Mouse (Mus musculus) liver, embryonic 15.5 days (tissue): Measurements from ENCODE around the gene Tpm4. TPM values are rescaled to one million over a fixed set of nuclear protein-coding genes. Genes with fewer than 3 reads are reported as not detected.
A peak's percentile ranks its signal among the peaks of the same experiment; 100 is the strongest.

Source experiments
- ATAC-seq: fragments of 200-750 bp; cut with Nextera tagmentation; 2 replicates; pipeline ENCODE4 v1.8.0; 2017; ENCODE audit warnings: moderate number of reproducible peaks, mild to moderate bottlenecking, moderate library complexity; ENCODE audit not compliant: insufficient read depth
- H3K27ac ChIP-seq: fragments of 300-500 bp; sonication (generic); replicated peaks from 2 replicates; pipeline ENCODE4 v1.5.1; 2015; ENCODE audit warnings: mild to moderate bottlenecking, inconsistent platforms
- H3K27me3 ChIP-seq: fragments of 300-500 bp; sonication (generic); 2 replicates; pipeline ENCODE4 v1.6.1; 2015; ENCODE audit warnings: mild to moderate bottlenecking, inconsistent platforms
- H3K36me3 ChIP-seq: fragments of 300-500 bp; sonication (generic); replicated peaks from 2 replicates; pipeline ENCODE4 v1.6.1; 2015; ENCODE audit warnings: moderate library complexity, mild to moderate bottlenecking, inconsistent platforms
- H3K4me1 ChIP-seq: fragments of 300-500 bp; sonication (generic); replicated peaks from 2 replicates; pipeline ENCODE4 v1.6.1; 2015; ENCODE audit warnings: inconsistent platforms
- H3K4me2 ChIP-seq: fragments of 300-500 bp; sonication (generic); 2 replicates; pipeline ENCODE4 v1.6.1; 2015; ENCODE audit warnings: moderate library complexity, mild to moderate bottlenecking, inconsistent platforms
- H3K4me3 ChIP-seq: fragments of 300-500 bp; sonication (generic); replicated peaks from 2 replicates; pipeline ENCODE4 v1.5.1; 2015; ENCODE audit warnings: mild to moderate bottlenecking, inconsistent platforms
- H3K9ac ChIP-seq: fragments of 300-500 bp; sonication (generic); 2 replicates; pipeline ENCODE4 v1.6.1; 2015; ENCODE audit warnings: moderate library complexity, mild to moderate bottlenecking, inconsistent platforms
- H3K9me3 ChIP-seq: fragments of 300-500 bp; sonication (generic); replicated peaks from 2 replicates; pipeline ENCODE4 v1.6.1; 2016; ENCODE audit warnings: inconsistent platforms
- WGBS: fragments of 180-500 bp; shearing (Covaris S2); methylation state at CpG from one replicate; pipeline ENCODE4 v1.1.7; 2015; ENCODE audit warnings: mixed read lengths; ENCODE audit not compliant: insufficient replicate concordance; 5-methylcytosine and 5-hydroxymethylcytosine counted together
- polyA plus RNA-seq: library from polyadenylated mRNA; unstranded; fragments of >200 nt; fragmentation: Nextera tagmentation; extraction: Ambion mirVana; gene quantifications from 2 replicates; pipeline ENCODE4 v1.2.1, GENCODE M21; 2015

Tpm4 gene
- polyA plus RNA-seq, 1 experiment from 2014 or later: 80.7 TPM

GRCm38 (mm10) chr8:72143256-72143824 lies 8.6 kb downstream of the Tpm4 start:
- Histone ChIP-seq H3K4me2 (no peak overlapping the region), H3K36me3 (peaks cover 58% of the 10 kb centered on the region), H3K27ac (no peak overlapping the region), H3K4me1 (peaks cover 26% of the 10 kb centered on the region), H3K9ac (no peak overlapping the region), H3K9me3 (no peaks in the 10 kb centered on the region), H3K4me3 (no peak overlapping the region), H3K27me3 (peaks cover 1% of the 10 kb centered on the region; the same call in 1 of the 2 replicates)
- WGBS: 58% methylated on average over 13 of the region's 13 CpGs
- no peak for ATAC-seq

GRCm38 (mm10) chr8:72144345-72144975 lies 9.7 kb downstream of the Tpm4 start:
- Histone ChIP-seq H3K4me1 (peaks cover 26% of the 10 kb centered on the region), H3K9ac (no peak overlapping the region), H3K27ac (no peak overlapping the region), H3K9me3 (no peaks in the 10 kb centered on the region), H3K4me3 (no peak overlapping the region), H3K27me3 (no peaks in the 10 kb centered on the region), H3K36me3 (peaks cover 55% of the 10 kb centered on the region), H3K4me2 (no peak overlapping the region)
- ATAC-seq: no peak
- WGBS: 48% methylated on average over 5 of the region's 5 CpGs

GRCm38 (mm10) chr8:72145511-72145910 lies 10.7 kb downstream of the Tpm4 start:
- Histone ChIP-seq H3K36me3 (peaks cover 55% of the 10 kb centered on the region), H3K4me1 (peaks cover 26% of the 10 kb centered on the region), H3K9ac (no peak overlapping the region), H3K4me2 (no peak overlapping the region), H3K9me3 (no peaks in the 10 kb centered on the region), H3K27me3 (no peaks in the 10 kb centered on the region), H3K4me3 (no peak overlapping the region), H3K27ac (peak overlapping the region; percentile 38; the same call in 1 of the 2 replicates)
- no peak for ATAC-seq
- 69% methylated on average over 3 of the region's 3 CpGs for WGBS

- peaks cover 59% of the 10 kb centered on the region for H3K36me3 ChIP-seq
- ATAC-seq: peak; percentile 65
- peaks cover 26% of the 10 kb centered on the region for H3K4me1 ChIP-seq
- H3K9me3 ChIP-seq: no peaks in the 10 kb centered on the region
- no peaks in the 10 kb centered on the region for H3K27me3 ChIP-seq
- peak overlapping the region; percentile 38; the same call in 1 of the 2 replicates for H3K27ac ChIP-seq
- H3K4me3 ChIP-seq: no peak overlapping the region
- no peak overlapping the region for H3K4me2 ChIP-seq
- H3K9ac ChIP-seq: no peak overlapping the region
- WGBS: 55% methylated on average over 1 of the region's 1 CpGs
Measured at GRCm38 (mm10) chr8:72146056-72146455, 11.3 kb downstream of the Tpm4 start.

- no peaks in the 10 kb centered on the region for H3K27me3 ChIP-seq
- H3K9me3 ChIP-seq: no peaks in the 10 kb centered on the region
- 69% methylated on average over 3 of the region's 3 CpGs for WGBS
- ATAC-seq: no peak
- no peak overlapping the region for H3K9ac ChIP-seq
- no peak overlapping the region; the same call in 1 of the 2 replicates for H3K27ac ChIP-seq
- peaks cover 60% of the 10 kb centered on the region for H3K36me3 ChIP-seq
- no peak overlapping the region for H3K4me3 ChIP-seq
- H3K4me2 ChIP-seq: no peak overlapping the region
- peaks cover 29% of the 10 kb centered on the region for H3K4me1 ChIP-seq
Measured at GRCm38 (mm10) chr8:72146556-72146955, 11.8 kb downstream of the Tpm4 start.

- Histone ChIP-seq H3K9me3 (no peaks in the 10 kb centered on the region), H3K9ac (no peak overlapping the region), H3K36me3 (peaks cover 62% of the 10 kb centered on the region), H3K4me1 (peaks cover 32% of the 10 kb centered on the region), H3K4me3 (no peak overlapping the region), H3K4me2 (no peak overlapping the region), H3K27me3 (no peaks in the 10 kb centered on the region), H3K27ac (no peak overlapping the region; the same call in 1 of the 2 replicates)
- ATAC-seq: no peak
- 60% methylated on average over 2 of the region's 2 CpGs for WGBS
Measured at GRCm38 (mm10) chr8:72147266-72147665, 12.5 kb downstream of the Tpm4 start.

- Histone ChIP-seq H3K9ac (no peak overlapping the region), H3K27ac (no peak overlapping the region), H3K4me3 (no peak overlapping the region), H3K4me1 (peaks cover 35% of the 10 kb centered on the region), H3K9me3 (no peaks in the 10 kb centered on the region), H3K4me2 (no peak overlapping the region), H3K27me3 (no peaks in the 10 kb centered on the region), H3K36me3 (peaks cover 69% of the 10 kb centered on the region)
- 75% methylated on average over 1 of the region's 1 CpGs for WGBS
- no peak for ATAC-seq
Measured at GRCm38 (mm10) chr8:72149056-72149455, 14.3 kb downstream of the Tpm4 start.

- Histone ChIP-seq H3K4me1 (peaks cover 19% of the 10 kb centered on the region), H3K4me2 (no peak overlapping the region), H3K27me3 (no peaks in the 10 kb centered on the region), H3K9me3 (no peaks in the 10 kb centered on the region), H3K36me3 (peaks cover 65% of the 10 kb centered on the region), H3K27ac (0 out of 2 replicates have a peak overlapping the region, but pooled peaks have one; percentile 38), H3K4me3 (no peak overlapping the region), H3K9ac (no peak overlapping the region)
- whole genome bisulfite sequencing: 37% methylated on average over 3 of the region's 3 CpGs
- no peak for ATAC-seq
Measured at GRCm38 (mm10) chr8:72151418-72152078, 16.8 kb downstream of the Tpm4 start.

GRCm38 (mm10) chr8:72153382-72153781 lies 18.6 kb downstream of the Tpm4 start:
- Histone ChIP-seq H3K36me3 (peaks cover 51% of the 10 kb centered on the region), H3K4me3 (no peak overlapping the region), H3K27ac (no peak overlapping the region), H3K4me2 (no peak overlapping the region), H3K4me1 (peaks cover 29% of the 10 kb centered on the region), H3K9me3 (no peaks in the 10 kb centered on the region), H3K27me3 (no peaks in the 10 kb centered on the region), H3K9ac (no peak overlapping the region)
- ATAC-seq: no peak

GRCm38 (mm10) chr8:72158096-72158495 lies 23.3 kb downstream of the Tpm4 start:
- Histone ChIP-seq H3K4me3 (no peak overlapping the region), H3K27ac (no peak overlapping the region), H3K36me3 (peaks cover 14% of the 10 kb centered on the region; the same call in 1 of the 2 replicates), H3K9me3 (no peaks in the 10 kb centered on the region), H3K27me3 (no peaks in the 10 kb centered on the region), H3K4me1 (peaks cover 58% of the 10 kb centered on the region), H3K9ac (no peak overlapping the region), H3K4me2 (no peak overlapping the region)
- ATAC-seq: no peak
- WGBS: 71% methylated on average over 2 of the region's 2 CpGs

GRCm38 (mm10) chr8:72158726-72159125 lies 24.0 kb downstream of the Tpm4 start:
- H3K36me3 ChIP-seq: peaks cover 11% of the 10 kb centered on the region; the same call in 1 of the 2 replicates
- H3K9ac ChIP-seq: no peak overlapping the region
- peak overlapping the region; percentile 92 for H3K4me2 ChIP-seq
- no peak overlapping the region for H3K4me3 ChIP-seq
- H3K27me3 ChIP-seq: no peaks in the 10 kb centered on the region
- no peak for ATAC-seq
- 71% methylated on average over 3 of the region's 3 CpGs for WGBS
- no peaks in the 10 kb centered on the region for H3K9me3 ChIP-seq
- peaks cover 64% of the 10 kb centered on the region for H3K4me1 ChIP-seq
- no peak overlapping the region for H3K27ac ChIP-seq
